Mouse (Mus musculus): ENCODE results near the gene Ddx42.

- TF ChIP-seq CTCF (IDR thresholded peaks at IDR 0.05; ENCODE audit: borderline replicate concordance, insufficient read depth, low read depth, low read length) (no peak), POLR2A (IDR thresholded peaks at IDR 0.05; ENCODE audit: borderline replicate concordance, insufficient read depth, low read length) (no peak)
Measured at GRCm38 (mm10) chr11:106271794-106272643, 55.3 kb downstream of the Ddx42 start.

All from cerebellum, adult 2 months (tissue).